Mouse (Mus musculus) midbrain, postnatal 0 days (tissue): ENCODE results near the gene Izumo4. TPM values are rescaled to one million over a fixed set of nuclear protein-coding genes. Genes with fewer than 3 reads are reported as not detected.

ENCODE experiments used
- ATAC-seq: fragments of 200-750 bp; cut with Nextera tagmentation; 2 replicates; pipeline ENCODE4 v1.8.0; 2017; ENCODE audit warnings: moderate number of reproducible peaks, mild to moderate bottlenecking, moderate TSS enrichment, moderate library complexity; ENCODE audit not compliant: low FRiP score
- DNase-seq: peaks from one replicate; pipeline ENCODE4 v3.0.0-alpha.2; 2015; ENCODE audit warnings: low spot score
- H3K27ac ChIP-seq: fragments of 300-500 bp; sonication (generic); 2 replicates; pipeline ENCODE4 v1.5.1; 2014; ENCODE audit warnings: low read depth, mild to moderate bottlenecking, low read length, mixed read lengths
- H3K27me3 ChIP-seq: fragments of 300-500 bp; sonication (generic); 2 replicates; pipeline ENCODE4 v1.6.1; 2014; ENCODE audit warnings: low read length, control low read depth, mixed read lengths; ENCODE audit not compliant: insufficient read depth
- H3K36me3 ChIP-seq: fragments of 300-500 bp; sonication (generic); 2 replicates; pipeline ENCODE4 v1.6.1; 2014; ENCODE audit warnings: low read length, control low read depth, mixed read lengths; ENCODE audit not compliant: insufficient read depth
- H3K4me1 ChIP-seq: fragments of 300-500 bp; sonication (generic); 2 replicates; pipeline ENCODE4 v1.6.1; 2014; ENCODE audit warnings: mild to moderate bottlenecking, control low read depth, antibody characterized with exemption, low read length, mixed read lengths; ENCODE audit not compliant: insufficient read depth
- H3K4me2 ChIP-seq: fragments of 300-500 bp; sonication (generic); 2 replicates; pipeline ENCODE4 v1.6.1; 2014; ENCODE audit warnings: low read depth, mild to moderate bottlenecking, low read length, mixed read lengths; ENCODE audit not compliant: poor library complexity, severe bottlenecking
- H3K4me3 ChIP-seq: fragments of 300-500 bp; sonication (generic); 2 replicates; pipeline ENCODE4 v1.5.1; 2014; ENCODE audit warnings: low read depth, mild to moderate bottlenecking, low read length, moderate library complexity
- H3K9ac ChIP-seq: fragments of 300-500 bp; sonication (generic); replicated peaks from 2 replicates; pipeline ENCODE4 v1.6.1; 2014; ENCODE audit warnings: mild to moderate bottlenecking, low read length, moderate library complexity, mixed read lengths; ENCODE audit not compliant: poor library complexity, severe bottlenecking
- H3K9me3 ChIP-seq: fragments of 300-500 bp; sonication (generic); 2 replicates; pipeline ENCODE4 v1.6.1; 2016; ENCODE audit warnings: low read length, control low read depth
- CTCF ChIP-seq: IDR thresholded peaks from 2 replicates; pipeline ENCODE4 v1.5.1; 2016; ENCODE audit warnings: antibody characterized with exemption, mild to moderate bottlenecking
- WGBS: fragments of 180-500 bp; shearing (Covaris S2); extraction: QIAGEN DNeasy Blood & Tissue Kit; methylation state at CpG from one replicate; pipeline ENCODE4 v1.1.7; 2014; 5-methylcytosine and 5-hydroxymethylcytosine counted together
- polyA plus RNA-seq: library from polyadenylated mRNA; unstranded; fragments of >200 nt; fragmentation: Nextera tagmentation; extraction: Ambion mirVana; gene quantifications from 2 replicates; pipeline ENCODE4 v1.2.1, GENCODE M21; 2015
- total RNA-seq: library from RNA; depleted of rRNA; stranded (reverse); fragments of >200 nt; gene quantifications from 2 replicates; pipeline ENCODE4 v1.2.3, GENCODE M21; 2014

The Izumo4 gene
- total and polyA plus RNA-seq, 2 experiments from 2014 or later, result 26.3 to 44.0 TPM

GRCm38 (mm10) chr10:80671936-80672690 lies 29.9 kb upstream of the Izumo4 start:
- DNase-seq (no peak), ATAC-seq (no peak)
- WGBS, result 85% methylated on average over 11 of the region's 11 CpGs
- Histone ChIP-seq H3K4me2 (no peak overlapping the region), H3K9ac (0 out of 2 replicates have a peak overlapping the region, but pooled peaks have one; percentile 4), H3K36me3 (peaks cover 53% of the 10 kb centered on the region), H3K4me3 (no peak overlapping the region), H3K9me3 (no peaks in the 10 kb centered on the region), H3K27me3 (no peaks in the 10 kb centered on the region), H3K27ac (no peak overlapping the region), H3K4me1 (peaks cover 16% of the 10 kb centered on the region)
- TF ChIP-seq CTCF, result no peak

- no peaks in the 10 kb centered on the region for H3K27me3 ChIP-seq
- peaks cover 22% of the 10 kb centered on the region for H3K4me1 ChIP-seq
- no peak for DNase-seq
- no peaks in the 10 kb centered on the region for H3K9me3 ChIP-seq
- peak overlapping the region; percentile 98; the same call in 1 of the 2 replicates for H3K9ac ChIP-seq
- 94% methylated on average over 3 of the region's 3 CpGs for WGBS
- no peak overlapping the region for H3K27ac ChIP-seq
- no peak for TF ChIP-seq CTCF
- no peak overlapping the region for H3K4me3 ChIP-seq
- H3K36me3 ChIP-seq, result peaks cover 38% of the 10 kb centered on the region
- peak overlapping the region; percentile 88 for H3K4me2 ChIP-seq
- no peak for ATAC-seq
These were observed 28.3 kb upstream of the Izumo4 start for GRCm38 (mm10) chr10:80673690-80674089.

- WGBS, result 68% methylated on average over 5 of the region's 5 CpGs
- no peak for TF ChIP-seq CTCF
- peaks cover 22% of the 10 kb centered on the region for H3K4me1 ChIP-seq
- peaks cover 32% of the 10 kb centered on the region for H3K36me3 ChIP-seq
- ATAC-seq (no peak), DNase-seq (no peak)
- no peaks in the 10 kb centered on the region for H3K9me3 ChIP-seq
- H3K4me3 ChIP-seq, result peak overlapping the region; percentile 96
- H3K27ac ChIP-seq, result no peak overlapping the region
- peak overlapping the region; percentile 98 for H3K9ac ChIP-seq
- H3K27me3 ChIP-seq, result no peaks in the 10 kb centered on the region
- H3K4me2 ChIP-seq, result peak overlapping the region; percentile 88
These were observed 27.7 kb upstream of the Izumo4 start for GRCm38 (mm10) chr10:80674161-80674711.

- peaks cover 22% of the 10 kb centered on the region for H3K4me1 ChIP-seq
- WGBS, result 10% methylated on average over 6 of the region's 6 CpGs
These were observed 27.1 kb upstream of the Izumo4 start for GRCm38 (mm10) chr10:80674851-80675404.

GRCm38 (mm10) chr10:80675405-80676197 lies 26.4 kb upstream of the Izumo4 start:
- TF ChIP-seq CTCF, result no peak
- no peaks in the 10 kb centered on the region for H3K27me3 ChIP-seq
- H3K4me3 ChIP-seq, result peak overlapping the region; percentile 96
- peak overlapping the region; percentile 98 for H3K9ac ChIP-seq
- no peak for DNase-seq
- peaks cover 19% of the 10 kb centered on the region for H3K36me3 ChIP-seq
- peak; percentile 15 for ATAC-seq
- under 1% methylated on average over 37 of the region's 54 CpGs for WGBS
- peak overlapping the region; percentile 88 for H3K4me2 ChIP-seq
- H3K4me1 ChIP-seq, result peaks cover 22% of the 10 kb centered on the region
- peak overlapping the region; percentile 88 for H3K27ac ChIP-seq
- H3K9me3 ChIP-seq, result no peaks in the 10 kb centered on the region

More at GRCm38 (mm10) chr10:80674851-80675404, 27.1 kb upstream of the Izumo4 start:
- no peak for TF ChIP-seq CTCF
- Histone ChIP-seq H3K27ac (peak overlapping the region; percentile 88), H3K4me3 (peak overlapping the region; percentile 96), H3K4me2 (peak overlapping the region; percentile 88), H3K9me3 (no peaks in the 10 kb centered on the region), H3K36me3 (peaks cover 25% of the 10 kb centered on the region), H3K27me3 (no peaks in the 10 kb centered on the region), H3K9ac (peak overlapping the region; percentile 98)
- ATAC-seq, result no peak
- DNase-seq, result no peak
